Mouse (Mus musculus) B cell, adult (primary cell): ENCODE measurements around the gene Trim27. TPM values are rescaled to one million over a fixed set of nuclear protein-coding genes. Genes with fewer than 3 reads are reported as not detected.

Experiments
- total RNA-seq: library from RNA; stranded (reverse); gene quantifications from 4 replicates; pipeline ENCODE4 v1.2.4, GENCODE M21; 2023; ENCODE audit not compliant: inconsistent age

The Trim27 gene
- 81.9 to 88.7 TPM (median 84.6 TPM) in 4 replicates for total RNA-seq

DNA sequence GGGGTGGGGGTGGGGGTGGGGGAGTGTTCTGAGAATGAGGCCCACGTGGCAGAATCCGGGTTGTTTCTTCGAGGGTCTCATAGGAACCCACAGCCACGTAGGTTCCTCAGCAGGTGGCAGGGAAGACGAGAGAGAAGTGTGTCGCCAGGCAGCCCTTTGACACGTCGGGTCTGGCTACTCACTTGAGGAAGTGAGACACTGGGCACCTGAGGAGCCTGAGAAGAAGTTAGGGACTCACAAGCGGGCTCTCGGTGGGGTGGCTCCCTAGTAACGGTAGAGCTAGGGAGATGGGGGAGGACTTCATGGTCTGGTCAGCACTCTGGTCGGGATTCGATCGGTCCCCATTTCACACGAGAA is at the start of gene Trim27:
Gene Trim27 (plus strand): TSS at position 79 of the 357 bp plus-strand sequence.

DNA sequence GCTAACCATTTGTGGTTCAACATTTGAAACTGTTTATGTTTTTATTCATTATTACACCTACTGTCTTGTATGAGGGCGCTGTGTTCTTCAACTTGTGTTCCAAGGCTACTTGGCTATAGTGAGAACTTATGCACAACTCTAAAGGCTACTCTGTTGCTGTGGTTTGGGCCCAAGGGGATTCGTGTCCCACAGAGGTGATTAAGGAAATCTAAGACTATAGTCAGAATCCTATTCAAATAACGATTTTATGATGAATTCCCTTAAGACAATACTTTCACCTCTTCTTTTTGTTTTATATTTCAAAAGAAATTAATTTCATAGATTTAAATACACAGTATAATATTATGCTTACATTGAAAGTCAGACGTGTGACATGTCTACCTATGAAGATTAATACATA is 33.5 kb upstream of the Trim27 start, which contains the start of gene Olfr1368:
Gene Olfr1368 (minus strand): TSS at position 101 of the 400 bp plus-strand sequence.

Other genes starting within 250 kb of the Trim27 start
- gene Olfr1370, start 104.5 kb upstream of the Trim27 start, total RNA-seq, result not detected in 4 replicates
- not detected in 4 replicates for gene Olfr1369-ps1, start 68.0 kb upstream of the Trim27 start, total RNA-seq
- not detected in 4 replicates for gene Olfr263, start 49.8 kb upstream of the Trim27 start, total RNA-seq
- gene Olfr1368, start 33.6 kb upstream of the Trim27 start, total RNA-seq, result not detected in 4 replicates
- gene Gpx5, start 113.3 kb downstream of the Trim27 start, total RNA-seq, result not detected in 4 replicates
- not detected in 4 replicates for gene Gpx6, start 132.7 kb downstream of the Trim27 start, total RNA-seq
- gene Olfr1367, start 167.5 kb downstream of the Trim27 start, total RNA-seq, result not detected in 4 replicates
- 1.7 to 2.2 TPM (median 1.8 TPM) in 4 replicates for gene Zscan12, start 183.4 kb downstream of the Trim27 start, total RNA-seq
- gene Zkscan3, start 223.3 kb downstream of the Trim27 start, total RNA-seq, result 53.7 to 61.2 TPM (median 58.4 TPM) in 4 replicates